Mouse (Mus musculus): ENCODE data around the gene Fut11.

DNA sequence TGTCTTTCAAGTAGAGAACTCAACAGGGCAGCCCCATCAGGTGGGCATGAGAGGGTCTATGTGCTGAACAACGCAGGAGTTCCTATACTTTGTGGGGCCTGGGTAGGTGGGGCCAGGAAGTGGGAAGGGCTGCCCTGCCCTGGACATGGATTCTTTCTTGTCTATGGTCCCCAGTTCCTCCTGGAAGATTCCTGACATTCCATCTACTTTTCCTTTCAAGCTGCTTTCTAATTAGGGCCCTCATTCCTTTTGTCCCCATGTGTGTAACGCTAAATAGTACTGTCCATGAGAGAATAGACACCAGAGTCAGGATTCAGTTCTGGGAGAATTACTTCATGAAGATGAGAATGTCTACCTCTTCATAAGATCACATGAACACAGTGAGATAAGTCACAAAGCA is 31.2 kb upstream of the Fut11 start:
- TF ChIP-seq CTCF (IDR thresholded peaks at IDR 0.05; ENCODE audit: borderline replicate concordance, extremely low read depth, insufficient read depth, insufficient read length) (no peak), POLR2A (IDR thresholded peaks at IDR 0.05; ENCODE audit: borderline replicate concordance, extremely low read depth, insufficient read depth, insufficient read length, poor library complexity, severe bottlenecking) (no peak)

Measured in brain, embryonic 14.5 days (tissue).